Mouse (Mus musculus) kidney, adult 2 months (tissue): ENCODE data around the gene Ankrd2. TPM values are rescaled to one million over a fixed set of nuclear protein-coding genes. Genes with fewer than 3 reads are reported as not detected.
"Not testable (repeated sequence)": the region's sequence is repeated elsewhere in the genome, so short reads cannot be mapped to it uniquely, and the experiment has no call there.

Experiments used
- DNase-seq: peaks from one replicate; pipeline ENCODE4 v3.0.0; 2021
- H3K27ac ChIP-seq: fragments of 200-500 bp; 2 replicates; pipeline ENCODE4 v1.5.1; 2012; ENCODE audit warnings: low read depth, low read length, control low read depth, inconsistent platforms; ENCODE audit not compliant: insufficient read depth
- H3K27me3 ChIP-seq: fragments of 200-500 bp; replicated peaks from 2 replicates; pipeline ENCODE4 v1.6.1; 2012; ENCODE audit warnings: mild to moderate bottlenecking, moderate library complexity, low read length, inconsistent platforms; ENCODE audit not compliant: control insufficient read depth, insufficient read depth
- H3K36me3 ChIP-seq: fragments of 200-500 bp; 2 replicates; pipeline ENCODE4 v1.6.1; 2012; ENCODE audit warnings: mild to moderate bottlenecking, moderate library complexity, low read length, inconsistent platforms; ENCODE audit not compliant: control insufficient read depth, insufficient read depth
- H3K4me1 ChIP-seq: fragments of 200-500 bp; 2 replicates; pipeline ENCODE4 v1.6.1; 2011; ENCODE audit warnings: low read length; ENCODE audit not compliant: control insufficient read depth, insufficient read depth
- H3K4me3 ChIP-seq: fragments of 200-500 bp; 2 replicates; pipeline ENCODE4 v1.5.1; 2011; ENCODE audit warnings: mild to moderate bottlenecking, low read depth, low read length, control low read depth; ENCODE audit not compliant: insufficient read depth
- CTCF ChIP-seq: fragments of 200-500 bp; conservative IDR thresholded peaks from 2 replicates; pipeline ENCODE4 v1.5.1; 2011; ENCODE audit warnings: low read depth, mild to moderate bottlenecking, control low read depth, low read length, moderate library complexity, mixed read lengths; ENCODE audit not compliant: insufficient read depth, insufficient read length
- POLR2A ChIP-seq: fragments of 200-500 bp; IDR thresholded peaks from one replicate; pipeline ENCODE4 v1.6.1; 2011; ENCODE audit warnings: low read depth, low read length, control low read depth
- WGBS: fragments of 180-500 bp; shearing (Covaris S2); methylation state at CpG from one replicate; pipeline ENCODE4 v1.1.7; 2018; 5-methylcytosine and 5-hydroxymethylcytosine counted together
- polyA plus RNA-seq: library from polyadenylated mRNA; depleted of rRNA; stranded (reverse); fragments of >200 nt; gene quantifications from 2 replicates; pipeline ENCODE4 v1.2.3, GENCODE M21; 2012

Ankrd2 gene
- polyA plus RNA-seq, 1 experiment, result 2.2 TPM

DNA sequence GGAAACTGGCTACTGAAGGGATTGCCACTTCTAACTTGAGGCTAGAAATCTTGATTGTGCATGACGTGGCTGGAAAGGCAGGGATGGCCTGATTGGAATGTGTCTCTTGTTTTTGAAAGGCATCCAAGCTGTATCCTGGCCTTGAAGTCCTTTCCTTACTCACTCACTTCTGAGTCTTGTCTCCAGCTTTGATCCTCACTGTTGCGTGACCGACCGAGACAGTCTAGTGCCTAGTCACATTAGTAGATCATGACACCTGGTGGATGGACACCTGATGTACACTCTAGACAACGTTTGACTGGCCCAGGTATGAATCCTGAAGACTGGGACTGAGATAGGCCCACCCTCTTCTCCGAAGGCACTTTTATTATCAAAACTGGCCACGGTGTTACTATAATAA lies 37.0 kb downstream of the Ankrd2 start:
- peaks cover 15% of the 10 kb centered on the region for H3K4me1 ChIP-seq
- DNase-seq, result peak; percentile 86
- WGBS, result 41% methylated on average over 7 of the region's 7 CpGs
- peak overlapping the region; percentile 96 for H3K27ac ChIP-seq
- TF ChIP-seq CTCF, result peak; percentile 74
- no peak for TF ChIP-seq POLR2A
- no peak overlapping the region for H3K4me3 ChIP-seq
- H3K36me3 ChIP-seq, result 0 out of 2 replicates have a peak, but pooled peaks cover 2% of the 10 kb centered on the region
- H3K27me3 ChIP-seq, result no peaks in the 10 kb centered on the region

DNA sequence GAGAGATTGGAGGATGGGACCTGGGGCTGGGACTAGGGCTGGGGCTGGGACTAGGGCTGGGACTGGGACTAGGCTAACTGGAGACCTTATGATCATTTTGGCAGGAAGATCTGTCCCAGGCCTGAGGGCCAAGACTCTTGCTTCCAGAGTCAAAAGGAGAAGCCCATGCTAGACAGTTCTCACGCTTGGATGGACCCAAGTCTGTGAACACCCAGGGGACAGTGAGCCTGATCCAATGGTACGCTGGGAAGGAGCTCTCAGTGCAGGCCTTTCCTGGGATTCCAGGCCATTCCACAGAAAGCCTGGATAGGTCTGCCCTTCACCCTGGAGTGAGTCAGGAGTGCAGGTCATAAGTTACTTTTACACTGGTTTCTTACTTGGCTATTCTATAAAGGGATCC lies 39.3 kb downstream of the Ankrd2 start:
- Histone ChIP-seq H3K27ac (no peak overlapping the region), H3K4me1 (peaks cover 20% of the 10 kb centered on the region), H3K27me3 (no peaks in the 10 kb centered on the region), H3K4me3 (no peak overlapping the region), H3K36me3 (0 out of 2 replicates have a peak, but pooled peaks cover 2% of the 10 kb centered on the region)
- DNase-seq, result peak; percentile 72
- no peak for TF ChIP-seq CTCF
- TF ChIP-seq POLR2A, result no peak
- WGBS, result 63% methylated on average over 2 of the region's 2 CpGs

- TF ChIP-seq CTCF, result no peak
- TF ChIP-seq POLR2A, result no peak
- DNase-seq, result no peak
- H3K4me3 ChIP-seq, result no peak overlapping the region
- no peaks in the 10 kb centered on the region for H3K36me3 ChIP-seq
- H3K4me1 ChIP-seq, result peaks cover 21% of the 10 kb centered on the region
- no peak overlapping the region for H3K27ac ChIP-seq
- WGBS, result 73% methylated on average over 16 of the region's 16 CpGs
- H3K27me3 ChIP-seq, result no peaks in the 10 kb centered on the region
Observed at GRCm38 (mm10) chr19:42075992-42076391, 40.2 kb downstream of the Ankrd2 start.

DNA sequence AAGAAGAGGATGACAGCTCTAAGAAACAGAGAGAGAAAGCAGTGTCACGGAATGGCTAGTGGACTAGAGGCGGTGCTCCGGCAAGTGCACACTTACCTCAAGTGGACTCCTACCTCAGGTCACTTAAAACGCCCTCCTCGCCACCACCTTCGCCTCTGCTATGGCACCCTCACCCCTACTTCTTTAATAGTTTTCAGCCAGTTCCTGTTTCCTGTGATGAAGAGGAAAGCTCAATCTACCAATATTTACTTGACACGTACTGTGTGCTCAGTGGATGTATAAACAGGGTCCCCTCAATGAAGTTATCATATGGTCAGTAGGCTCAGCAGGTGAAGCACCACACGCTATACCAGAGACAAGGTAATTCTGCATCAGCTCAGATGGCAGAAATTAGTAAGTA lies 42.8 kb downstream of the Ankrd2 start:
- peaks cover 11% of the 10 kb centered on the region for H3K4me1 ChIP-seq
- H3K27ac ChIP-seq, result no peak overlapping the region
- TF ChIP-seq CTCF, result no peak
- TF ChIP-seq POLR2A, result no peak
- H3K27me3 ChIP-seq, result no peaks in the 10 kb centered on the region
- no peaks in the 10 kb centered on the region for H3K36me3 ChIP-seq
- WGBS, result 86% methylated on average over 8 of the region's 8 CpGs
- no peak overlapping the region for H3K4me3 ChIP-seq
- no peak for DNase-seq

GRCm38 (mm10) chr19:42079006-42079405 lies 43.2 kb downstream of the Ankrd2 start:
- no peak for DNase-seq
- TF ChIP-seq CTCF (no peak), POLR2A (no peak)
- Histone ChIP-seq H3K27ac (no peak overlapping the region), H3K36me3 (no peaks in the 10 kb centered on the region), H3K4me3 (no peak overlapping the region), H3K4me1 (peaks cover 11% of the 10 kb centered on the region), H3K27me3 (no peaks in the 10 kb centered on the region)
- 94% methylated on average over 12 of the region's 12 CpGs for WGBS

DNA sequence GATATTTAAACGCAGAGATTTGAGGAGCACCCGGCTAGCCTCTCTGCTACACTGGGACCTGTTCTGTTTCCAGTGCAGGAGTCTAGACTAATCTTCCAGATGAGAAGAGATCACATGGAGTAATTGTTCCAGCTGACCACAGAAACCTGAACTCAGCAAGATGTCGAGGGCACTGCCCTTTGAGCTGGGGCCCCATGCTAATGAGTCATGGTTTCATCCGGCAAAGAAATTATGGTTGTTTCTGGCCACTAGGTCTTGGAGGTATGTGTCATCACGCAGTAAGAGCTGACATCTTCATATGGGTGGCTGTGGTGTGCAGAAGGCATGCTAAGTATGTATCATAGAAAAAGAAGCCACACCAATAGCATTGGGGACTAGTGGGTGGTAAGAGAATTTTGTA lies 44.1 kb downstream of the Ankrd2 start:
- DNase-seq, result peak; percentile 79
- no peaks in the 10 kb centered on the region for H3K27me3 ChIP-seq
- 46% methylated on average over 5 of the region's 5 CpGs for WGBS
- no peak overlapping the region for H3K4me3 ChIP-seq
- H3K27ac ChIP-seq, result no peak overlapping the region
- TF ChIP-seq CTCF (no peak), POLR2A (no peak)
- H3K36me3 ChIP-seq, result no peaks in the 10 kb centered on the region
- peaks cover 11% of the 10 kb centered on the region for H3K4me1 ChIP-seq

GRCm38 (mm10) chr19:42080469-42080868 lies 44.7 kb downstream of the Ankrd2 start:
- peak; percentile 75 for DNase-seq
- TF ChIP-seq POLR2A, result no peak
- peaks cover 11% of the 10 kb centered on the region for H3K4me1 ChIP-seq
- no peak overlapping the region for H3K27ac ChIP-seq
- H3K4me3 ChIP-seq, result no peak overlapping the region
- no peaks in the 10 kb centered on the region for H3K36me3 ChIP-seq
- no peaks in the 10 kb centered on the region for H3K27me3 ChIP-seq
- 39% methylated on average over 11 of the region's 11 CpGs for WGBS

- DNase-seq, H3K4me1 ChIP-seq, H3K4me3 ChIP-seq, H3K36me3 ChIP-seq, H3K27ac ChIP-seq, H3K27me3 ChIP-seq: not testable (repeated sequence)
- 77% methylated on average over 5 of the region's 5 CpGs for WGBS
Observed at GRCm38 (mm10) chr19:42081613-42082012, 45.8 kb downstream of the Ankrd2 start.
